Mouse (Mus musculus) embryonic facial prominence, embryonic 14.5 days (tissue): ENCODE results near the gene Ssc5d. TPM values are rescaled to one million over a fixed set of nuclear protein-coding genes. Genes with fewer than 3 reads are reported as not detected.

Experiments
- ATAC-seq: fragments of 200-750 bp; cut with Nextera tagmentation; 2 replicates; pipeline ENCODE4 v1.8.0; 2017; ENCODE audit warnings: low read depth, moderate number of reproducible peaks, moderate TSS enrichment
- DNase-seq: peaks from one replicate; pipeline ENCODE4 v3.0.0-alpha.2; 2015; ENCODE audit warnings: low spot score
- H3K27ac ChIP-seq: fragments of 300-500 bp; sonication (generic); replicated peaks from 2 replicates; pipeline ENCODE4 v1.5.1; 2014; ENCODE audit warnings: low read depth, mild to moderate bottlenecking, low read length, moderate library complexity
- H3K27me3 ChIP-seq: fragments of 300-500 bp; sonication (generic); replicated peaks from 2 replicates; pipeline ENCODE4 v1.6.1; 2014; ENCODE audit warnings: low read length; ENCODE audit not compliant: control insufficient read depth, insufficient read depth
- H3K36me3 ChIP-seq: fragments of 300-500 bp; sonication (generic); 2 replicates; pipeline ENCODE4 v1.6.1; 2014; ENCODE audit warnings: low read length, mixed read lengths; ENCODE audit not compliant: control insufficient read depth, insufficient read depth
- H3K4me1 ChIP-seq: fragments of 300-500 bp; sonication (generic); 2 replicates; pipeline ENCODE4 v1.6.1; 2014; ENCODE audit warnings: antibody characterized with exemption, low read length; ENCODE audit not compliant: control insufficient read depth, insufficient read depth
- H3K4me2 ChIP-seq: fragments of 300-500 bp; sonication (generic); 2 replicates; pipeline ENCODE4 v1.6.1; 2014; ENCODE audit warnings: low read depth, mild to moderate bottlenecking, low read length, moderate library complexity, mixed read lengths
- H3K4me3 ChIP-seq: fragments of 300-500 bp; sonication (generic); 2 replicates; pipeline ENCODE4 v1.5.1; 2014; ENCODE audit warnings: low read depth, mild to moderate bottlenecking, low read length
- H3K9ac ChIP-seq: fragments of 300-500 bp; sonication (generic); 2 replicates; pipeline ENCODE4 v1.6.1; 2014; ENCODE audit warnings: low read depth, mild to moderate bottlenecking, low read length, moderate library complexity, mixed read lengths
- H3K9me3 ChIP-seq: fragments of 300-500 bp; sonication (generic); 2 replicates; pipeline ENCODE4 v1.6.1; 2016; ENCODE audit warnings: low read length; ENCODE audit not compliant: control insufficient read depth
- WGBS: fragments of 180-500 bp; shearing (Covaris S2); extraction: QIAGEN DNeasy Blood & Tissue Kit; methylation state at CpG from one replicate; pipeline ENCODE4 v1.1.7; 2014; 5-methylcytosine and 5-hydroxymethylcytosine counted together
- polyA plus RNA-seq: library from polyadenylated mRNA; unstranded; fragments of >200 nt; fragmentation: Nextera tagmentation; extraction: Ambion mirVana; gene quantifications from 2 replicates; pipeline ENCODE4 v1.2.1, GENCODE M21; 2014

Gene Ssc5d
- polyA plus RNA-seq, 1 experiment from 2014 or later, result 8.1 TPM

GRCm38 (mm10) chr7:4947855-4948254, 22.3 kb downstream of the Ssc5d start:
- H3K27ac ChIP-seq, result no peak overlapping the region
- H3K4me3 ChIP-seq, result no peak overlapping the region
- H3K4me1 ChIP-seq, result no peaks in the 10 kb centered on the region
- 14% methylated on average over 2 of the region's 2 CpGs for WGBS
- H3K9ac ChIP-seq, result no peak overlapping the region
- no peaks in the 10 kb centered on the region for H3K36me3 ChIP-seq
- no peak overlapping the region for H3K4me2 ChIP-seq
- ATAC-seq, result peak; percentile 7; the same call in 1 of the 2 replicates
- DNase-seq, result no peak
- no peaks in the 10 kb centered on the region for H3K27me3 ChIP-seq
- no peaks in the 10 kb centered on the region for H3K9me3 ChIP-seq

DNA sequence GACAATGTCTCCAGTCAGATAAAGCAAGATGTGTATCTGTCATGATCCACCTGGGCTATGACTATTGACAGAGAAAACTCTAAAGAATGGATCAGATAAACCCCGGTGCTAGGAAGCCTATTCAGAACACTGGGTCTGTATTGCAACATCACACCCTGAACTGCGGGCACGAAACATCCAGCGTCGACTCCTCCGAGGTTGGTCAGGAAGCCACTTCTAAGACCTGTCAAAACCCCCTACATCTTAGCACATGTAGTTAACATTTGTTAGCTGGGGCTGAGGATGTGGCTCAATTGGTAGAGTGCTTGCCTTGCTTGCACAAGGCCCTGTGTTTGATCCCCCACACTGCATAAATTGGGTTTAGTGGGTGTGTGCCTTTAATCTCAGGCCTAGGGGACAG, 22.8 kb downstream of the Ssc5d start:
- 73% methylated on average over 6 of the region's 6 CpGs for WGBS
- H3K9ac ChIP-seq, result no peak overlapping the region
- no peaks in the 10 kb centered on the region for H3K36me3 ChIP-seq
- no peaks in the 10 kb centered on the region for H3K9me3 ChIP-seq
- no peaks in the 10 kb centered on the region for H3K27me3 ChIP-seq
- H3K4me2 ChIP-seq, result no peak overlapping the region
- no peak for ATAC-seq
- H3K4me3 ChIP-seq, result no peak overlapping the region
- no peak for DNase-seq
- no peaks in the 10 kb centered on the region for H3K4me1 ChIP-seq
- no peak overlapping the region for H3K27ac ChIP-seq

DNA sequence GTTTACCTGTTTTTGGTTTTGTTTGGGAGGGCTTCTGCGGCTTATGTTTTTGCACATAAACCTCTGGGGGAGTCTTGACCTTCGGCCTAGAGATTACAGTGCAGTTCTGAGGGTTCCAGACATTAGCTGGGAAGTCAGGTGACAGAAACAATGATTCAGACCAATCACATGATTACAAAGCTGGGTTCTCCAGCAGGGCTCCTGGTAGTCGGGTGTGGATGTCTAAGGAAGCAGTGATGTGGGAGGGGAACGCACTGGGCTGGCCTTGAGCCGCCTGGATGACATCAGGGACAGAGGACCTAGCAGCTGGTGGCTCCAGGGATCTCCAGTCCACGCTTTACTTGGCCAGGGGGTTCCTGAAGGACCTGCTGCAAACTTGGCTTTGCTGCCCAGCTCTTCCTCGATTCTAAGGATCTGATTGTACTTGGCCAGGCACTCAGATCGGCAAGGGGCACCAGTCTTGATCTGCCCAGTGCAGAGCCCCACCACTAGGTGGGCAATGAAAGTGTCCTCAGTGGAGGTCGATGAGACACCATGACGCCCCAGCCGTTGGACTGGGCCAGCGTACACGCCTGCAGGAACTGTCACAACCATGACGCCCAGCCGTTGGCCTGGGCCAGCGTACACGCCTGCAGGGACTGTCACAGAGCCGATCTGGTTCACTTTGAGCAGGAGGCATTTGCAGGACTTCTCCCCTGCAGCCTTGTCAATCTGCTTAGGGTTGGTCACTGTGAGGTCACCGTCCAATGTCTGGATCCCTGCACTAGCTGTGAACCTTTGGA, 25.2 kb downstream of the Ssc5d start:
- H3K9me3 ChIP-seq, result no peaks in the 10 kb centered on the region
- no peaks in the 10 kb centered on the region for H3K4me1 ChIP-seq
- WGBS, result 80% methylated on average over 19 of the region's 19 CpGs
- no peaks in the 10 kb centered on the region for H3K27me3 ChIP-seq
- H3K36me3 ChIP-seq, result no peaks in the 10 kb centered on the region
- DNase-seq (no peak), ATAC-seq (no peak)
- no peak overlapping the region for H3K27ac ChIP-seq
- H3K9ac ChIP-seq, result no peak overlapping the region
- H3K4me2 ChIP-seq, result no peak overlapping the region
- no peak overlapping the region for H3K4me3 ChIP-seq

GRCm38 (mm10) chr7:4953815-4954445, 28.3 kb downstream of the Ssc5d start:
- Histone ChIP-seq H3K4me2 (no peak overlapping the region), H3K9me3 (no peaks in the 10 kb centered on the region), H3K27me3 (no peaks in the 10 kb centered on the region), H3K4me1 (no peaks in the 10 kb centered on the region), H3K9ac (no peak overlapping the region), H3K27ac (no peak overlapping the region), H3K36me3 (no peaks in the 10 kb centered on the region), H3K4me3 (no peak overlapping the region)
- WGBS, result 29% methylated on average over 10 of the region's 10 CpGs
- ATAC-seq (no peak), DNase-seq (no peak)

DNA sequence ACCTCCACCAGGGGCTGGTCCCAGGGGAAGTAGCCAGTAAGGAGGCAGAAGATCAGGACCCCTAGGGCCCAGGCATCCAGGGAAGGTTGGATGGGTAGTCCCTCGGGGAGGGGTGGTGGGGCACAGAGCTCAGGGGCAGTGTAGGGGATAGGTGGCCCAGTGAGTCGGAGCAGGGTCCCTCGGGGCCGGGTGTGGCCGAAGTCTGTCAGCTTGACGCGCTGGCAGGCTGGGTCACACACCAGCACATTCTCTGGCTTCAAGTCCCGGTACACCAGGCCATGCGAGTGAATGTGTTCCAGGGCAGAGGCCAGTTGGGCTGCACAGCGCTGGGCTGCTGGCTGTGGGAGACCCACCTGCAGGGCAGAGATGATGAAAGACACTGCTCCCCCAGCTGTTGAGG, 31.8 kb downstream of the Ssc5d start:
- H3K4me1 ChIP-seq, result no peaks in the 10 kb centered on the region
- no peaks in the 10 kb centered on the region for H3K9me3 ChIP-seq
- no peaks in the 10 kb centered on the region for H3K36me3 ChIP-seq
- H3K4me3 ChIP-seq, result no peak overlapping the region
- no peak overlapping the region for H3K27ac ChIP-seq
- no peak overlapping the region for H3K4me2 ChIP-seq
- H3K27me3 ChIP-seq, result no peaks in the 10 kb centered on the region
- no peak for DNase-seq
- 83% methylated on average over 10 of the region's 10 CpGs for WGBS
- no peak overlapping the region for H3K9ac ChIP-seq
- no peak for ATAC-seq

- Histone ChIP-seq H3K27me3 (no peaks in the 10 kb centered on the region), H3K36me3 (no peaks in the 10 kb centered on the region), H3K4me3 (no peak overlapping the region), H3K4me2 (no peak overlapping the region), H3K4me1 (no peaks in the 10 kb centered on the region), H3K27ac (no peak overlapping the region), H3K9me3 (no peaks in the 10 kb centered on the region), H3K9ac (no peak overlapping the region)
- 56% methylated on average over 5 of the region's 5 CpGs for WGBS
- peak; percentile 12 for DNase-seq
- ATAC-seq, result no peak
Observed at GRCm38 (mm10) chr7:4963527-4963926, 37.9 kb downstream of the Ssc5d start.

DNA sequence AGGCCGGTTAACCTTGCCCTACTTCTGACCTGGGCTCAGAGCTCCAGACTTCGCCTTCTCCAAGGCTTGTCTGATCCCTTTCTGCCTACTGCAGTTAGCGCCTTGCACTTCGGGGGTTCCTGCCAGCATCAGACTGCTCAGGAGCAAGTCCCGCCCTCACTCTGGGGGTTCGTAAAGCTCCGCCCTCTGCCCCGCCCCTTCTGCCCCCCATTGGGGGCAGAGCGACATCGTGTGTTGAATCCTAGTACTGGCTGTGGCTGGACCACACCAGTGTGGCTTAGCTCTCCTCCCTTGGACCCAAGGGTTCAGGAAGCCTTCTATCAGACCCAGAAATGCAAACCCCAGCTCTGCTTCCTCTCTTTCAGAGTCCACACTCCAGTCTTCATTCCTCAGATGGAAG, 38.7 kb downstream of the Ssc5d start, which contains the start of gene Sbk2:
Sbk2 (minus strand) TSS at position 135 of the 400 bp plus-strand sequence.
- no peak within 1 kb of the TSS for H3K4me3 ChIP-seq
- H3K27ac ChIP-seq, result no peak within 1 kb of the TSS
- H3K27me3 ChIP-seq, result no peaks in the 10 kb centered on the region
- DNase-seq (peak; percentile 84), ATAC-seq (peak; percentile 83)
- no peaks in the 10 kb centered on the region for H3K36me3 ChIP-seq
- no peaks in the 10 kb centered on the region for H3K4me1 ChIP-seq
- H3K9me3 ChIP-seq, result no peaks in the 10 kb centered on the region
- H3K9ac ChIP-seq, result no peak within 1 kb of the TSS
- WGBS, result 8% methylated on average over 10 of the region's 10 CpGs
- H3K4me2 ChIP-seq, result peak within 1 kb of the TSS; percentile 6

DNA sequence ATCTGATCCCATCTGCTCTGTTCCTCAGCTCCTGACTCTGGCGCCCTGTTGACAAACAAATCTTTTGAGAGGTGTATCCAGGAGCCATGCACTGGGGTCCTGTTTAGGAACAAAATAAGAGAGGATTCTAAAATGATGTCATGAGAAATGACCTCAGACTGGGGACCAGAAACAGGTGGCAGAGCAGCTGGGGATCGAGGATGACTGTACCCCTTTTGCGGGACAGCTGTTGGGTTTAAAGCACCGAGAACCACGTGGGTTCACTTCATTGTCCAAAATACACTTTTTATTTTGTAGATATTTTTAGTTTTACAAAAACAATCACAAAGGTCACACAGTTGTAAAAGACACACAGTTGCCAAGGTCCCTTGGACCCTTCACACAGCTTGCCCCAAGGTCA, 39.4 kb downstream of the Ssc5d start:
- no peaks in the 10 kb centered on the region for H3K36me3 ChIP-seq
- H3K9ac ChIP-seq, result no peak overlapping the region
- ATAC-seq, result no peak
- H3K4me2 ChIP-seq, result no peak overlapping the region
- H3K4me3 ChIP-seq, result no peak overlapping the region
- no peaks in the 10 kb centered on the region for H3K4me1 ChIP-seq
- no peak for DNase-seq
- no peak overlapping the region for H3K27ac ChIP-seq
- H3K27me3 ChIP-seq, result no peaks in the 10 kb centered on the region
- WGBS, result 87% methylated on average over 5 of the region's 5 CpGs
- H3K9me3 ChIP-seq, result no peaks in the 10 kb centered on the region

DNA sequence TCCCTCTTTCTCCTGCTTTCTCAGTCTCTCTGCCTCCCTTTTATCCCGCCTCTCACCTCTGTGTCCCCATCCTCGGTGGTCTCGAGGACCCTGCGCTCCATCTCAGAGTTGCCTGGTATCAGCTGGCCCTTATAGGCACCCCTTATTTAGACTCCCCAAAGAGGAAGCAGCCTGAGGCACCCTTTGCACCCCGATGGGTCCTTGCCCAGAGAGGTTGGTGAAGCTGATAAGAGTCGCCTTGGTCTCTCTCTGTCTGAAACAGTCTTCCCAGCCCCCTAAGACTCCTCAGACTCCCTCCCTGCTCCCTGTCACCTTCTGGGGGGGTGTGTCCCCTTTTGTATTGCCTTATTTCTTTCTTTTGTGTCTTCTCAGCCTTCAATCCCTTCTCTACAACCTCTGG, 45.5 kb downstream of the Ssc5d start, which contains the start of gene Sbk3:
Sbk3 (minus strand) TSS at position 101 of the 400 bp plus-strand sequence.
- H3K4me2 ChIP-seq, result no peak within 1 kb of the TSS
- H3K4me3 ChIP-seq, result no peak within 1 kb of the TSS
- H3K9me3 ChIP-seq, result no peaks in the 10 kb centered on the region
- WGBS, result 45% methylated on average over 6 of the region's 6 CpGs
- no peaks in the 10 kb centered on the region for H3K36me3 ChIP-seq
- no peak within 1 kb of the TSS for H3K27ac ChIP-seq
- DNase-seq, result no peak
- no peaks in the 10 kb centered on the region for H3K4me1 ChIP-seq
- no peak within 1 kb of the TSS for H3K9ac ChIP-seq
- H3K27me3 ChIP-seq, result no peaks in the 10 kb centered on the region
- no peak for ATAC-seq
